Mouse (Mus musculus) forebrain, embryonic 16.5 days (tissue): ENCODE data around the gene Crxos. TPM values are rescaled to one million over a fixed set of nuclear protein-coding genes. Genes with fewer than 3 reads are reported as not detected.

Source experiments
- ATAC-seq: fragments of 200-750 bp; cut with Nextera tagmentation; 2 replicates; pipeline ENCODE4 v1.8.0; 2017; ENCODE audit warnings: mild to moderate bottlenecking, moderate library complexity
- H3K27ac ChIP-seq: fragments of 300-500 bp; sonication (generic); 2 replicates; pipeline ENCODE4 v1.5.1; 2014; ENCODE audit warnings: low read length, control low read depth
- H3K27me3 ChIP-seq: fragments of 300-500 bp; sonication (generic); replicated peaks from 2 replicates; pipeline ENCODE4 v1.6.1; 2014; ENCODE audit warnings: low read length; ENCODE audit not compliant: control insufficient read depth, insufficient read depth
- H3K36me3 ChIP-seq: fragments of 300-500 bp; sonication (generic); 2 replicates; pipeline ENCODE4 v1.6.1; 2014; ENCODE audit not compliant: control insufficient read depth, insufficient read depth
- H3K4me1 ChIP-seq: fragments of 300-500 bp; sonication (generic); replicated peaks from 2 replicates; pipeline ENCODE4 v1.6.1; 2014; ENCODE audit warnings: low read length; ENCODE audit not compliant: control insufficient read depth, insufficient read depth
- H3K4me2 ChIP-seq: fragments of 300-500 bp; sonication (generic); 2 replicates; pipeline ENCODE4 v1.6.1; 2014; ENCODE audit warnings: mild to moderate bottlenecking, low read length, control low read depth
- H3K4me3 ChIP-seq: fragments of 300-500 bp; sonication (generic); replicated peaks from 2 replicates; pipeline ENCODE4 v1.5.1; 2014; ENCODE audit warnings: mild to moderate bottlenecking, low read length, control low read depth
- H3K9ac ChIP-seq: fragments of 300-500 bp; sonication (generic); replicated peaks from 2 replicates; pipeline ENCODE4 v1.6.1; 2014; ENCODE audit warnings: low read depth, low read length, control low read depth
- H3K9me3 ChIP-seq: fragments of 300-500 bp; sonication (generic); 2 replicates; pipeline ENCODE4 v1.6.1; 2016; ENCODE audit warnings: low read length; ENCODE audit not compliant: control insufficient read depth
- WGBS: fragments of 180-500 bp; shearing (Covaris S2); extraction: QIAGEN DNeasy Blood & Tissue Kit; methylation state at CpG from one replicate; pipeline ENCODE4 v1.1.7; 2014; 5-methylcytosine and 5-hydroxymethylcytosine counted together
- polyA plus RNA-seq: library from polyadenylated mRNA; unstranded; fragments of >200 nt; fragmentation: Nextera tagmentation; extraction: Ambion mirVana; gene quantifications from 2 replicates; pipeline ENCODE4 v1.2.1, GENCODE M21; 2015

The Crxos gene
- polyA plus RNA-seq, 1 experiment from 2014 or later: not detected

DNA sequence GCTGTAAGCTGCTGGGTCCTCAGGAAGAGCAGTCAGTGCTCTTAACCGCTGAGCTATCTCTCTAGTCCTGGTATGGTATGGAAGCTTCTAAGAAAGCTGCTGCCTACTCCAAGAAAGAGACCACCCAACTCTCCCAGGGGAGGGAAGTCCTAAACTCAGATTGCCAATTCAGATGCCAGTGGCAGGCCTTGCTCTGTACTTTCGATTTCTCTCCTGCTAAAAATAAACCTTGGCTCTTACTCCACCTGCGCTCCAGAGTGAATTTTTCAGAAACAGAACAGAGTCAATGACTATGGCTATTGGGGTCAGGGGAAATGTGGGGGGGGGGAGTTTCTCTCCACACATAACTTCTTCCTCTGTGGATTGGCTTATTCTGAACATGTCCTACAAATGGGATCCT, 49.2 kb downstream of the Crxos start:
- no peak overlapping the region for H3K9ac ChIP-seq
- H3K4me1 ChIP-seq: no peaks in the 10 kb centered on the region
- no peaks in the 10 kb centered on the region for H3K27me3 ChIP-seq
- H3K9me3 ChIP-seq: peaks cover 3% of the 10 kb centered on the region; the same call in 1 of the 2 replicates
- 81% methylated on average over 3 of the region's 3 CpGs for WGBS
- H3K36me3 ChIP-seq: peaks cover 18% of the 10 kb centered on the region
- no peak overlapping the region for H3K27ac ChIP-seq
- H3K4me3 ChIP-seq: no peak overlapping the region
- no peak overlapping the region for H3K4me2 ChIP-seq
- no peak for ATAC-seq

DNA sequence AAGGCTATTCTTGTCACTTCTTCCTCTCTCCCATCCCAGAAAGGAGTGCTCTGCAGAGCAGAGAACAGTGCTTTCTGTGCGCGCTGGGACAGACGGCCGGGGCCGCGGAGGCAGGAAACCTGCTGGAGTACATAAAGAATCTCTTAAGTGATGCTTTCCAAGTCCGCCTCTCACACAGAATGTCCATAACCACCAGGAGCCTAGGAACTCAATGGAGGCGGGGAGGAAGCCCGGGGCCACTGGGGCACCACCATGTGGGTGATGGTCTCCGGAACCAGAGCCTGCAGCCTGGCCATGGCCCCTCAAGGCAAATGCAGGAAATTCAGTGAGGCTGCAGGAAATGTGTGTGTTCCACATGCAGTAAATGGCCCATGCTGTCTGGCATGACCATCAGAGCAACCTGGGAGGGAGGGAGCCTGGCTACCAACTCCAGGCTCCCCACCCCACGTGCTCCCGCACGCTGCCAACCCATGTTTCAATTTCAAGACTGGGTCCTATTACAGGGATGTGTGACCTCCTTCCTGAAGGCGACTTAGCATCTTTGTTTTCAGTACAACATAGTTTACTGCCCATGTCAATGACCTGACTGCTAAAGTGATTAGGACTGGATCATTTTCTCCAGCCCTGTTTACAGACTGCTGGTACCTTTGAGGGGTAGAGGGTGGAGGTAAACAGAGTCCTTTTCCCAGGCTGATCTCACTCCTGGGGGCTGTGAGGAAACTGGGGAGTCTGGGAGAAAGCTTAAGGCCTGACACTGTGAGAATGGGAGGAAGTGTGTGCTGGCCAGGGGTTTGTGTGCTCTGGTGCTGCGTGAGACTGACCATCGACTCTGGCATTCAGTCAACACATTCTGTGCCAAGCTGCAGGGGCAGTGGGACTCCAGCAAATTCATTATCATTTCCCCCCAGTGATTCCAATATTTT, 51.3 kb downstream of the Crxos start:
- no peak overlapping the region for H3K4me3 ChIP-seq
- H3K9ac ChIP-seq: no peak overlapping the region
- no peak for ATAC-seq
- no peaks in the 10 kb centered on the region for H3K27me3 ChIP-seq
- no peak overlapping the region for H3K4me2 ChIP-seq
- H3K4me1 ChIP-seq: no peaks in the 10 kb centered on the region
- H3K36me3 ChIP-seq: peaks cover 38% of the 10 kb centered on the region
- H3K27ac ChIP-seq: no peak overlapping the region
- 63% methylated on average over 16 of the region's 16 CpGs for WGBS
- H3K9me3 ChIP-seq: peaks cover 3% of the 10 kb centered on the region; the same call in 1 of the 2 replicates

DNA sequence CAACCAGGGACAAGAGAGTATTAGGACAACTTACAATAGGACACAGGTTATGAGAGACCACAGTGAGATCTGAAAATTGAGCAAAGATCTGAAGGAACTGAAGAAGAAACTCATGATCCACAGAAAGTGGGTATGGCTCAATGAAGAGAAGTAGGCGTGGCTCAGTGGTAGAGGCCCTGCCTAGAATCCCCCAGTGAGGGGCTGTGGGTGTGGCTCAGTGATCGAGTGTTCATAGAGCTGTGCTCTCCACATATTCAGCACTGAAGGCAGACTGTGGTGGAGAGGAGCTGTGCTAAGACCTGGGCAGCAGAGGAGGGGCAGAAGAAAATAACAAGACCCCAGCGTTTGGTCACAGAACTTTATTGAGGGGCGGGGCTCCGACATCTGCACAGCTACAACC, 55.1 kb downstream of the Crxos start:
- 90% methylated on average over 5 of the region's 5 CpGs for WGBS
- no peak for ATAC-seq

DNA sequence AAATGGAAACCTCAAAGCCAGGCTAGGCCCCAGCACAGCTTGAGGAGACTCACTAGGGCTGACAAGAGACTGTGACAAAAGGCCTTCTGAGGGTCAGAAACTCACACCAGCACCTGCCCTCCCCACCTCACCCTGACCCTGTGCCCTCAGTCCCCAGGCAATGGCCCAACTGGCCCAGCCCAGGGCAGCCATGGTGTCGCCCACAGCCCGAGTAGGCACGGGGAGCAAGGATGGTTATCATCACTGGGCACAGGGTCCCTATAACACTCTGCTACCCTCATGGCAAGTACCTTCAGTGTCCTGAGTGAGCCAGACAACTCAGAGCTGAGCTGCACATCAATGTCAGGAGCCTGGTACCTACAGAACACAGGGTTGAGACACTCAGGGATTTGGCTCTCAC, 56.2 kb downstream of the Crxos start:
- no peaks in the 10 kb centered on the region for H3K27me3 ChIP-seq
- WGBS: 91% methylated on average over 3 of the region's 3 CpGs
- peaks cover 3% of the 10 kb centered on the region; the same call in 1 of the 2 replicates for H3K9me3 ChIP-seq
- ATAC-seq: no peak
- H3K4me2 ChIP-seq: no peak overlapping the region
- peaks cover 3% of the 10 kb centered on the region; the same call in 1 of the 2 replicates for H3K4me1 ChIP-seq
- no peak overlapping the region for H3K4me3 ChIP-seq
- no peak overlapping the region for H3K9ac ChIP-seq
- peaks cover 78% of the 10 kb centered on the region for H3K36me3 ChIP-seq
- no peak overlapping the region for H3K27ac ChIP-seq

More for the DNA sequence above, 55.1 kb downstream of the Crxos start:
- no peak overlapping the region for H3K27ac ChIP-seq
- H3K4me2 ChIP-seq: no peak overlapping the region
- H3K9me3 ChIP-seq: peaks cover 3% of the 10 kb centered on the region; the same call in 1 of the 2 replicates
- no peak overlapping the region for H3K4me3 ChIP-seq
- peaks cover 71% of the 10 kb centered on the region for H3K36me3 ChIP-seq
- H3K27me3 ChIP-seq: no peaks in the 10 kb centered on the region
- H3K9ac ChIP-seq: no peak overlapping the region
- no peaks in the 10 kb centered on the region for H3K4me1 ChIP-seq

DNA sequence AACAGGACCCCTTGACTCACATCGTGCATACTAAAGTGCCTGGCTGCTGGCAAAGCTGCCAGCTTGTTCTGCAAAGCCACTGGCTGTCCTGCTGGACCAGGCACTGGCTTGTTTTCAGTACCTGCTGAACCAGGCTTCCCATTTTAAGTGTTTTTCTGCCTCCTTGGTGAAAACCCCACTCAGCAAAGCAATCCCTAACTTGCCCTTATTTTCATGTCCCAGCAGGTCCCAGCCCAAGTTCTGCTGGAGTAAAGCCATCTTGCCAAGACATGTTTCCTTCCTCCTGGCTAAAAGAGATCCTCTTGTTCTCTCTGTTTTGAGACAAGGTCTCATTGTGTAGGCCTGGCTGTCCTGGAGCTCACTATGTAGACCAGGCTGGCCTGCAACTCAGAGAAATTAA, 61.9 kb downstream of the Crxos start:
- no peak overlapping the region for H3K4me3 ChIP-seq
- ATAC-seq: no peak
- no peaks in the 10 kb centered on the region for H3K27me3 ChIP-seq
- no peak overlapping the region for H3K9ac ChIP-seq
- 100% methylated on average over 1 of the region's 1 CpGs for WGBS
- H3K4me2 ChIP-seq: no peak overlapping the region
- H3K36me3 ChIP-seq: peaks cover 36% of the 10 kb centered on the region
- peaks cover 22% of the 10 kb centered on the region for H3K4me1 ChIP-seq
- H3K27ac ChIP-seq: no peak overlapping the region
- no peaks in the 10 kb centered on the region for H3K9me3 ChIP-seq

DNA sequence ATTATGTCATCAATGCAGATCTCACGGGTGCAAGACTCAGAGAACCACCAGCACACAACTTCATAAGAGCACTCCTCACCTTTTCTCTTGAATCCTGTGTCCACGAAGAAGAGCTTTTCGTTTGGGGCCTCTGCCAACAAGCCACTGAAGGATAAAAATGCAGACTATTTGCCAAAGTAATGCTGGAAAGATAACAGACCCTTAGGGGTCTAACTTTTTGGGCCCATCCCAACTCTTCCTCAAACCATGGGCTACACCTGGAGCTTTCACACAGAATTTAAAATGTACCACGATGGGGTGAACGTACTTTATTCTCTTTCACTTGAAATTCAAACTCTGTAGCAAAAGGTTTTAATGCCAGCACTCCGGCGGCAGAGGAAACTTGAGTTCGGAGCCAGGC, 62.8 kb downstream of the Crxos start:
- peaks cover 22% of the 10 kb centered on the region for H3K4me1 ChIP-seq
- peak overlapping the region; percentile 76 for H3K4me2 ChIP-seq
- ATAC-seq: no peak
- WGBS: 5% methylated on average over 8 of the region's 8 CpGs
- H3K27me3 ChIP-seq: no peaks in the 10 kb centered on the region
- peaks cover 29% of the 10 kb centered on the region for H3K36me3 ChIP-seq
- H3K4me3 ChIP-seq: peak overlapping the region; percentile 62
- peak overlapping the region; percentile 66 for H3K9ac ChIP-seq
- peak overlapping the region; percentile 94 for H3K27ac ChIP-seq
- no peaks in the 10 kb centered on the region for H3K9me3 ChIP-seq

DNA sequence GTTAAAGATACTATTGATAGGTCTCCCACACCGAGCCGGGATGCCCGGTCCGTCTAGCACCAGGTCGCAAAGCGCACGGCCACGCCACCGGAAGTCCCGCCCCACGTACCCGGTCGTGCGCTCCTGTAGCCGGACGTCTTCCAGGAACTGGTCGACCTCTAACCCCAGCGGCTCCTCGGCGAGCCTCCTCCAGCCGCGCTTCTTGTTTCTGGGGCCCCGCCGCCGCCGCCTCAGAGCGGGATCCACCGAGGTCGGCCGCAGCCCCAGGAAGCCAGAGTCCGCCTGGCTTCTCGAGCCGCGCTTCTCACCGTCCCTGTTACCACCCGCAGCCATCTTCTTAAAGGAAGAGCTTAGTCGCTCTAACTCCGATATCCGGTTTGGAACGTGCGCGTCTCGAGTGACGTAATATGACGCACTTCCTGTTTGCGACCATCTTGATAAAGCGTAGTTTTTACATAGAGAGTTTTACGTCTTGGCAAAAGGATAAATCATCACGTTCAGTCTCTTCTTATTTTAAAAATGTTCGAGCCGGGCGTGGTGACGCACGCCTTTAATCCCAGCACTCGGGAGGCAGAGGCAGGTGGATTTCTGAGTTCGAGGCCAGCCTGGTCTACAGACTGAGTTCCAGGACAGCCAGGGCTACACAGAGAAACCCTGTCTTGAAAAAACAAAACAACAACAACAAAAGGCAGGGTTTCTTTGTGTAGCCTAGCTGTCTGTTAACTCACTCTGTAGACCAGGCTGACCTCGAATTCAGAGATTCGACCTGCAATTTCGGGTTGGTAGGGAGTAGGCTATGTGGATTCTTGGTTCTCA, 63.5 kb downstream of the Crxos start, which contains the start of gene Nop53:
Gene Nop53 (minus strand): TSS at position 354 of the 816 bp plus-strand sequence.
- Histone ChIP-seq H3K4me3 (peak within 1 kb of the TSS; percentile 62), H3K4me2 (peak within 1 kb of the TSS; percentile 76), H3K9ac (peak within 1 kb of the TSS; percentile 66), H3K9me3 (no peaks in the 10 kb centered on the region), H3K27ac (peak within 1 kb of the TSS; percentile 94), H3K27me3 (no peaks in the 10 kb centered on the region), H3K36me3 (peaks cover 24% of the 10 kb centered on the region), H3K4me1 (peaks cover 22% of the 10 kb centered on the region)
- WGBS: 1% methylated on average over 59 of the region's 59 CpGs
- ATAC-seq: peak; percentile 95

DNA sequence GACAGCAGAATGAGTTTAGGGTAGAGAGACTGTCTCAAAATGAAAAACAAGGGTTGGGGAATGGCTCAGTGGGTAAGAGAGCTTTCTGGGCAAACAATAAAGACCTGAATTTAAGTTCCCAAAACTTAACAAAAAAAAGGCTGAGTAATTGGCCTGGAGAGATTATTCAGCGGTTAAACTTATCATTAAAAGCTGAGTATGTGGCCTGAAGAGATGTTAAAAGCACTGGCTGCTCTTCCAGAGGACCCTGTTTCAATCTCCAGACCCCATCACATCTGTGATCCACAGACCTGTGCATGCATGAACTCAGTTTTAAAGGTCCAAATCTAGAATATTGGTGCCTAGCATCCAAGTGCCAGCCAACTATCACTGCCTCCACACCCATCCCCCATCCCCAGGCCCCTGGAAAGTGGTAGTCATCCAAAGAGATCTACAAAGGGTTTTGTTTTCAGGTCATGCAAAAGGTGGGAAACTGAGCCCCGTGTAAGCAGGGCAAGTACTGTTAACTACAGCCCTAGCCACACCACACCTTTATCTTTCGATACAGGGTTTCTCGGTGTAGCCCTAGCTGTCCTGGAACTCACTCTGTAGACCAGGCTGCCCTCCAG, 65.3 kb downstream of the Crxos start:
- ATAC-seq: no peak
- no peak overlapping the region for H3K9ac ChIP-seq
- no peak overlapping the region for H3K4me2 ChIP-seq

More for the DNA sequence above, 65.3 kb downstream of the Crxos start:
- H3K36me3 ChIP-seq: peaks cover 7% of the 10 kb centered on the region
- H3K4me3 ChIP-seq: no peak overlapping the region
- H3K27ac ChIP-seq: no peak overlapping the region
- H3K27me3 ChIP-seq: no peaks in the 10 kb centered on the region
- H3K9me3 ChIP-seq: no peaks in the 10 kb centered on the region
- H3K4me1 ChIP-seq: peaks cover 22% of the 10 kb centered on the region
- WGBS: 48% methylated on average over 4 of the region's 4 CpGs
